Mouse (Mus musculus) mesoderm, embryonic 11.5 days (tissue): ENCODE data around the gene Celsr3.

Source experiments
- DNase-seq: peaks from one replicate; pipeline ENCODE4 v3.0.0-alpha.2; 2012; ENCODE audit warnings: low read depth, low spot score

The Celsr3 gene

GRCm38 (mm10) chr9:108825820-108826699 lies at the start of gene Celsr3:
Gene Celsr3, plus strand, starts transcription at chr9:108826320.
- DNase-seq, result peak; percentile 91

GRCm38 (mm10) chr9:108776614-108777013 lies 49.5 kb upstream of the Celsr3 start:
- DNase-seq, result no peak

DNA sequence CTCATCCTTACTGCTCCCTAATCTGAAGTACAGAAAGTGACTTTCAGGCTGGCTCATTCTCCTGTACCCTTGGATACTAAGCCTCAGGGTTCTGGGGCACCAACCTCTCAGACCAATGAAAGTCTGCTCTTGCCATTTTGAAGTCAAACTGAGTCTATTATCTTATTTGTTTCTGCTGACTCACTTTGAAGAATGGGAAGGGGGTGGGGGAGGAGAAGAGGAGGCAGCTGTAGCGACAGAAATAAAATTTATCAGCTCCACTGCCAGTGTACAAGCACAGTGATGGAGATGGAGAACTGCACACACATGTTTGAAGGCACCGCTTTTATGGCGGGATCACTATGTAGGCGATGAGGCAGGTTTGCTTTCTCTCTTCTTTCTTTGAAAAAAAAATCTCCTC lies 48.8 kb upstream of the Celsr3 start:
- no peak for DNase-seq

- DNase-seq, result no peak
These were observed 45.2 kb upstream of the Celsr3 start for GRCm38 (mm10) chr9:108780959-108781358.

DNA sequence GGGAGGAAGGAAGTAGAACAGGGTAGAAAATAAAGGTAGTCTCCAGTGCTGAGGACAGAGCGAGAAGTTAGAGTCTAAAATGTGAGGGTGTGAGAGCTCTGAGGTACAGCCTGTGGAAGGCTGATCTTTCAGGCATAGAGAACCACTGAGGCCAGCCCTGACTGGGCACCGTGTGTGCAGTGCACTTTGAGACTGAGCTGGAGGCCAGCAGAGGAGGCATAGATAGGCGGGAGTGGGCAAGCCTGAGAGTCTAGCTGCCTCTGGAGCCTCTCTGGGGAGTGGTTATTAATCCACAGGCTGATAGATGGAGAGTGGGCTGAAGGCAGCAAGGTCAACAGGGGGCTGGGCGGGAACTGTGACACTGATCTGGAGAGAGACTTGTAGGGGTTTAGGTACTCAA lies 44.2 kb upstream of the Celsr3 start:
- DNase-seq, result no peak

DNA sequence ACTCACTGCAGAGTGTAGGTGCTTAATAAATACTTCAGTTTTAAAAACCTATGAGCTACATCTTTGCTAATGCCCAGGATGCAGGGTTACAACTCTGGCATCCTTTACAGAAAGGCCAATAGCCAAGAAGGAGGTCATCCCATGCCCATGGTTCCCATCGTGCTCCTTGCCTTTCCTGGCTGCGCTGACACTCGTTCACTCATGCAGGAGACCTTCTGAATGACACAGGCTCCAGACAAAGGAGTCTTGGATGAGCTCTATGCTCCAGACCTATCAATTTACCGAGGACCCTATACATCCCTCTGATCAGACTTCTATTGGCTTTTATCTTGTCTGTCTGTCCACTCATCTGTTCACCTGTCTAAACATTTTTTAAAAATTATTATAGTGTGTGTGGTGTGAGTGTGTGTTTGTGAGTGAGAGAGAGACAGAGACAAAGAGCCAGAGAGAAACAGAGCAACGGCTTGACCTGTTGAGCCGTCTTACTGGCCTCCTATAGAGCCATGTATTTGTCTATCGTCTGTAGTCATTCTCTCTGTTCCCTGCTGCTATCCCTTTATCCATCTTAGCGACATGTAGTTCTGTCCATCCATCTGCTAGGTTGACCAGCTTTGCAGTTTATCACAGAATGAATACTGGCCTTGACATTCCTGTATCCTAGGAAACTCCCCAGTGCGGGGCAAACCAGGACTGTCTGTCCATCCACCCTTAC lies 43.1 kb upstream of the Celsr3 start:
- peak; percentile 24 for DNase-seq

DNA sequence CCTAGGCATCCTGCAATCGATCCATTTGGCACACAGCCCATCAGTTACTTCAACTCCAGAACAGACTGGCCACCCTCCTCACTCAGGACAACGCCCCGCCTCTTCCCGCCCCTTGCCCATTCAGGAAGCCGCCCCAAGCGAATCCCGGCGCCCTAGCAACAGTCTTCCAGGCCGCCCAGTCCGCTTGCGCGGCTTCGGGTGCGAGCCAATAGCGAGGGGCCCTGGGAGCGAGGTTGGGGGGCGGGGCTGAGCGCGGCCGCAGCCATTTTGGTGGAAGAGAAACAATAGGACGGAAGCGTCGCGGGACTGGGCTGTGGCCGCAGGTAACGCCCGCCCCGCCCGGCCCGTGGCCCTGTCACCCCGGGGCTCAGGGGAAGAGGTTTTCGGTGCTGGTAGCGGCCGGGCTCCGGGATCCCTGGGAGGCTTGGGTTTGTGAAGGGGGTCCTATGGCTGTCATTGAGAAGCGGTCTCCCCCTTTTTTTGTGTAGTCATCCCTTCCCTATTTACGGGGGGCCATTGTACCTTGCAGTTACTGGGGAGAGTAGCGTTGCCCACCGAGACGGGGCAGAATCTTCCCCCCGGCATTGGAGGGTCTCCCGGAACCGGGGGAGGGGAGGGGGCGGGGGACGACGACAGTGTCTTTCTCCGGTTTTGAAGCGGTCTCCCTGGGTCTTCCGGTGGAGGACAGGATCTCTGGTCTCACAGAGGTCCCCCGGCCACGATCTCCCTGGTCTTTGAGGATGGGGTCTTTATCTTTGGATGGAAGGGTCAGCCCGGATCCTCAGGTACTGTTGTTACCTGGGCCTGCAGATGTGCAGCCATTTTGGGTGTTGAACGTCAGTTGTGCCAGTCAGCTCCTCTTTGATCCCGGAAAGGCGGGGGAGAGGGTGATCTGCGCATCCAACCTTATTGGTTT lies 42.3 kb upstream of the Celsr3 start, which contains the start of gene Ip6k2:
Gene Ip6k2, plus strand, starts transcription at position 249 of the 916 bp plus-strand sequence.
- DNase-seq, result peak; percentile 96

DNA sequence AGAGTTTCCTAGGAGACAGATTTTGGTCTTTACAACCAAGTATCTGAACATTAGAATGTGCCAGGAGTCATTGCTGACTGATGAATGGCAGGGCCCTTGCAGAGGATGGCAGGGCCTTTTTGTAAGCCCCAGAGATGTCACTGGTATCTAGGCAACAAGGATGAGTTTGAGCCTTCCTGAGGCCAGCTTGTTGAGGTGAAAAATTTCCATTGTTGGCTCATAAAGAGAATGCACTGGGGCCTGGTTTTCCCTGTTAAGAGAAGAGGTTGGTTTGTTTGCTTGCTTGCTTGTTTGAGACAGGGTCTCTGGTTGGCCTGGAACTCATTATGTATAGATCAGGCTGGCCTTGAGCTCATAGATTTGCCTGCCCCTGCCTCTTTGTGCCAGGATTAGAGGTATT lies 40.7 kb upstream of the Celsr3 start:
- peak; percentile 60 for DNase-seq

DNA sequence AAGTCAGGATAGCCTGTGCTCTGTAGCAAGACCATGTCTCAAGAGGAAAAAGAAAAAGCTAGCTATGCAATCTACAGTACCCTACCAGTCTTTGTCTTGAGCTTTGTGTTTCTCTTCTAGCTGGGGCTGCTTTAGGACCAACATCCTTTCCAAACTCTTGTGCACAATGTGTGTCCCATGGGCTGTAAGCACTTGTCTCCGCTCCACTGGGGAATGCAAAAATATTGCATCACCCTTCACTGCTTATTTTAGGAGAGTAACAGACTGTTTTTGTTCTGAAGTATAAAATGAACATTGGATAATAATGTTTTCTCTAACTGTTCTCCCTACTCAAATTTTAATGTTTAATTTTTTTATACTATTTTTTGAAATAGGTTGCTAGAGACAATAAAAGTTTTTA lies 39.6 kb upstream of the Celsr3 start:
- DNase-seq, result no peak

DNA sequence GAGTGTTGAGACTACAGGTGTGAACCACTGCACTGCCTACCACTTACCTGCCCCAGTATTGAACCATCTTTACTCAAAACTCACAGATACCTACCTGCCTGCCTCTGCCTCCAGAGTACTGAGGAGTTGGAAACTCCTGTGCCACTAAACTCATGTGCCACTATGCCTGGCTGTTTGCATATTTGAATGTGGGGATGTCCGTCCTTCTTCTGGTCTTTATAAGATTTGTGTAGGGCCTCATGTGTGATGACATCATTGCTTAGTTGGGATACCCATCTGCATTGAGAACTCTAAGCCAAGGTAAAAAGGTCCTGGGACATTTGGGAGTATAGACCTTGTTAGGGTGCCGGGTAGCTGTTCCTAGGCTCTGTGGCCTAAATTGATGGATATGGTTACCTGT lies 39.0 kb upstream of the Celsr3 start:
- DNase-seq, result no peak

DNA sequence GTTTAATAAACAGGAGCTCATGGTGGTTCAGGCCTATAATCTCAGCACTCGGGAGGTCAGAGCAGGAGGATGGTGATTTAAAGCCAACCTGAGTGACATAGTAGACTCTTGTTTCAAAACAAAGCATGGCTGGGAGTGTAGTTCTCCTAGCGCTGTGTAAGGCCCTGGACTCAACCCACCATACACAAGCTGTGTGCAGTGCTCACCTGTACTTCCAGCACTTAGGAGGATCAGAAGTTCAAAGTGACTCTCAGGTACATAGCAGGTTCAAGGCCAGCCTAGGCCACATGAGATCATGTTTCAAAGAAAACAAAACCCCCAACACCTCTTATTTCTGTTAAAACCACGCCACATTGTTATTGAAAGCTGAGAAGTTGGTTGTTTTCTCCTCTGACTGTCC lies 37.4 kb upstream of the Celsr3 start:
- no peak for DNase-seq

- no peak for DNase-seq
These were observed 33.8 kb upstream of the Celsr3 start for GRCm38 (mm10) chr9:108792307-108792706.

- no peak for DNase-seq
These were observed 33.4 kb upstream of the Celsr3 start for GRCm38 (mm10) chr9:108792730-108793129.

DNA sequence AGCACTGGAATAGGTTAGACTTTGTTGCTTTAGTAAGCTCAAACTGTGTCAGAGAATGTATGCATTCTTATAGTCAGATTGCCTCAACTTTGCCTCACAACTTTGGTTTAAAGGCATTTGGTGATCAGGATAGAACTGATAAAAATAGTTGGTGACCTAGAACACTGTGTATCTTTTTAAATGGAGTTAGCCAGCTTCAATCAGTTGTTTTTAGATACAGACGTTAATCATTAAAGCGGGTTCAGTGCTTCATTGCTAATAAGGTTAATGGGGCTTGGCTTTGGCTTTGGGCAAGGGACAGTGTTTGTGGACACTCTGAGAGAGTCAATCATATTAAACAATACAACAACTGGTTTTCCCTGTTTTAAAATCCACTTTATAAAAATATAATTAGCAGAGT lies 30.8 kb upstream of the Celsr3 start:
- DNase-seq, result no peak

DNA sequence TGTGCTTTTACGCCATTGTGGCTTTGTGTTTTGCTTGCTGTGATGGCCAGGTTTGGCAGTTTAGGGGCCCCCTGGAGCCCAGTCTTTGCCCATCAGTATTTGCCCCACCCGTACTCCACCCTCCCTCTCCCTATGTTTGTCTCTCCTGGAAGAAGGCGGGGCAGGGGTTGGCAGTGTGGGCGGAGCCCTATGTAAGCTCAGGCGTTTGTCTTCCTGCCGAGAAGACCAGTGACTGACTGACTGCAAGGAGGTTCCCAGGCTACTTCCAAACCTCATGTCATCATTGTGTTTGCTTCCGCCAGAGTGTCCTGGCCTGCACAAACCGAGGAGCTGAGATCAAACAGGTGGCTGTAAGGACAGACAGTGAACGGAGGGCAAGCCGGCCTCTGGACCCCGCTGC lies 30.4 kb upstream of the Celsr3 start:
- DNase-seq, result no peak

DNA sequence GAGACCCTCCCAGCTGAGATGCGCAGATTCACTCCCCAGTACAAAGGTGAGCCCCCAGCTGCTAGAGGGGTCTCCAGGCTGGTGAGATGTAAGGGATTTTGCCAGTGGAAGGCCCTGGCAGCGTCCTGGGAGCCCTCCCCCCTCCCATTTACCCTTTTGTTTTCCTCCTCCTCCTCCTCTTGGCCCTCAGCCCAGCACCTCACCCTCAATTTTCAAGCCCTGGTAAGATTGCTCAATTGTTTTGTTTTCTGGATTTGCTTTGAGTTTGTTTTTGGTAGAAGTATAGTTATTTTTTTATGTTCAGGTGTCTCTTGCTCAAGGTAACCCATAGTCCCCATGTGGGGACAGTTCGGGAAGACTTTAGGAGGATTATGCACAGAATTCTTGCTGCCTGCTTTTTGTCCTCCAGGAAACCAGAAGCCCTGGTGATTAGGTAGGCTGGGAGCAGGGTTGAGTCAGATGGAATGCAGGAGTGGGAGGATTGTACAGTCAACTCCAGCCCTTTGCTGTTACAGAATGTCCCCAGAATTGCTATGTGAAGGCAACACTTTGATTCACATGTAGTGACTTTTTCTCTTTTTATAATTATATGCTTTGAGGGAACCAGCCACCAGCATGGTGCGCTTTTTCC lies 29.7 kb upstream of the Celsr3 start:
- DNase-seq, result no peak

DNA sequence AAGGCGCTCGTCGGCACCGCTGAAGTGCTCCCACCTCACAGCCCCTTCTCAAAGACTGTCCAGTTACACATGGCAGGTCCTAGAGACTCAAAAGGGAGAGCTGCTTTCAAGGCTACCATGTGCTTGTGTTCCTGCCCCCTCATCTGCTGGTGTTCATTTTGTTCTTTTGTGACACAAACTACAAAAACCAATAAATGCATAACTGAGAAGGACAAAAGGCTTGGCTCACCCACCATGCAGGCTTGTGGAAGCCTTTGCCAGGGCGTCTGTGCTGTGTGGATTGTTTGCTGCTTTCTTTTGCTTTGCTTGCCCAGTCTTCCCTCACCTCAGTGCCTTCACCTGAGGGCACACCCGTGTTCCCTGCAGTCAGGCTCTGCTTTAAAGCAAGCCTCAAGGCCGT lies 28.6 kb upstream of the Celsr3 start:
- no peak for DNase-seq

DNA sequence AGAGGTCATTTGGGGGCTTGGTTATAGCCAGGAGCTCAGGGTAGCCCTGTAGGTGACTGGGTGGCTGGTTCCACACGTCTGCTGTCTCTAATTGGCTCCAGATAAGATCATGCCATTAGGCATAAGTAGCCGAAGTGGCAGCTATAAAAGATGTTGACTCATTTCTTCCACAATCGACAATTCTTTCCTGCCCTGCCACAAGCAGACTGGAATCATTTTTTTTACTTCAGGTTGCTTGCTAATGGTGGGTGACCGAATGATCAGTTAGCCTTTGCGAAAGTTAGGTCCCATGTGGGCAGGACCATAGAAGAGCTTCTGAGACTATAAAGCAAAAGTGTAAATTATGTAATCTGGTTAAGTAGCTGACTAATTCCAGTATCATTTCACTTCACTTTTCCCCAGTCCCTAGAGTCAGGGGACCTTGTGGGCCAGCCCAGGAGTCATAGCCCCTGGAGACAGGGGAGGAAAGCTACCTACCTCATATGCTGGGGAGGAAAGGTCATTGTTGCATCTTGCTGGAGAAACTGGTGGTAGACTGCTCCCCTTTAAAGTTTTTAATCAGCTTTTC lies 27.5 kb upstream of the Celsr3 start:
- no peak for DNase-seq

DNA sequence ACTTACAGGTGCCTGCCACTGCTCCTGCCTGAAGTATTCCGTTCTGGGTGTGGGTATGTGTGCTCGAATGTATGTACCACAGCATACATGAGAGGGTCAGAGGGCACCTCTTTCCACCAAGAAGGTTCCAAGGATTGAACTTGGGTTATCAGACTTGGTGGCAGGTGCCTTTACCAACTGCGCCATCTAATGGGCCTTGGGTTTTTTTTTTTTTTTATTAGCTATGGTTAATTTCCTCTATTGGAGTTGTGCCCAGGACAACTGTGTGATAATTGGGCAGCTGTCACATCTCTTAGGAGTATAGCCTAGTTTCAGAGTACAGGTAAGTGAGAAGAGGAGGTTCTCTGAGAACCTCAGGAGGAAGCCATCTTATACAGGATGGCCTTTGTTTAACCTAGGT lies 26.6 kb upstream of the Celsr3 start:
- DNase-seq, result no peak

GRCm38 (mm10) chr9:108805768-108806167 lies 20.4 kb upstream of the Celsr3 start:
- no peak for DNase-seq

DNA sequence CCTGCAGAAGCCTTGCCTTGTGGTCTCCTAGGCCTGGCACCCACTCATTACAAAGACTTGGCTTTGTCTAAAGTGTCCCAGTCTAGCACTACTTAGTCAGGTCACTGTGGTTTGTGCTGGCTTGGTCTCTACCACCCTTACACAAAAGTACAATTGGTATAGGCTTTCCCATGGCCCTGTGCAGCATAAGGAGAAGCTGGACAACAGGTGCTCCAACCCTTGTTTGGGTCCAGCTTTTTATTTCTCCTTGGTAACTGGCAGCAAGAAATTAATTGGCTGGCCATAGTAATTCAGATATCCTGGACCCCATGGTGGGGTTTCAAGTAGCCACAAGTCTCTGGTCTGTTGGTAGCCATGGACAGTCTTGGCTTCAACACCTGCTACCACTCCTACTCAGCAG lies 19.7 kb upstream of the Celsr3 start:
- no peak for DNase-seq
